Mouse (Mus musculus) adrenal gland, postnatal 14 days (tissue): Measurements from ENCODE around the gene Foxc2. TPM values are rescaled to one million over a fixed set of nuclear protein-coding genes. Genes with fewer than 3 reads are reported as not detected.

ENCODE experiments used
- DNase-seq: peaks from one replicate; pipeline ENCODE4 v3.0.0; 2021; ENCODE audit warnings: mixed read lengths
- microRNA-seq, 2 experiments: library from miRNA; unstranded; fragments of <30 nt; microRNA quantifications; one replicate each; pipeline ENCODE4 v1.2.0; 2021
- total RNA-seq: library from RNA; stranded (reverse); gene quantifications from 2 replicates; pipeline ENCODE4 v1.2.3, GENCODE M21; 2021

The Foxc2 gene
- total RNA-seq, 1 experiment from 2014 or later: 5.1 TPM

- DNase-seq: no peak
Measured at GRCm38 (mm10) chr8:121148573-121149083, 32.7 kb downstream of the Foxc2 start.

- DNase-seq: peak; percentile 25
Measured at GRCm38 (mm10) chr8:121152394-121152793, 36.4 kb downstream of the Foxc2 start.

DNA sequence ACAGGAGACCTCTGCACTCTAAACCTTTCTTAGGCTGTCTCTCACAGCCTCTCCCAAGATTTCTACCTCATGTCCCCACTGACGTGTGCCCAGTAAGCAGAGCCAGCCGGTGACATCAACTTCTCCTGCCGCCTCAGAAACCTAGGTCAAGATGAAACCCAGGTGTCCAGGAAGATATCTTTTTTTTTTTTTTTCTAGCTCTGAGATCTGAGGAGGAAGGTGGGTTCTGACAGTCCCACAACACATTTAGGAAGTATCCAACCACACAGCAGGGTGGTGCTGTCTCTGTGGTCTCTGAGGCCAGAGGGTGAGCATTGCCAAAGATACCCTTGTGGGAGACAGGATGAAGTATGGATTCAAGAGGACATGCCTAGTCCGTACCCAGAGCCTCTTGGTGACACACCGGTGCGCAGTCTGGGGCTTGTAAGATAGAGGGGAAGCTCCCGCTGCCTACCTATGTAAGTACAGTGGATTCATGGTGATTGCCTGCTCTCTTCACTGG is 41.1 kb downstream of the Foxc2 start:
- no peak for DNase-seq

DNA sequence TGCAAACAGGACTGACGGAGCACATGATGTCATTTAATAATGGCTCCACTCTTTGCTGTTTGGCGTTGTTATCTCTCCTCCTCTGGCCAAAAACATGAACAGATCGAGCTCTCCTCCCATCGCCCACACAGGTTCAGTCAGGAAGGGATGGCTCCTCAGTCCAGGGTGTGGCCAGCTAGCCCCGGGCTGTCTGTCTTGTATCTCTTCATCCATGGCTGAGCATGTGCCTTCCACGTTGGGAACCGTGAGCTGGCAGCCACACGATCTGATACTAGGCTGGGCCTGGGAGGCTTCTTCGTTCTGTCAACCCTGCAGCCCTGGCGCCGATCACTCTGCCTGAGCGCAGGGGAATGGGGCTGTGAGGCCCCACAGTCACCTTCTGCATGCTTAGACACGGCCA is 42.8 kb downstream of the Foxc2 start:
- DNase-seq: peak; percentile 28

- no peak for DNase-seq
Measured at GRCm38 (mm10) chr8:121161437-121161836, 45.5 kb downstream of the Foxc2 start.

GRCm38 (mm10) chr8:121162413-121162812 is 46.4 kb downstream of the Foxc2 start:
- DNase-seq: no peak

GRCm38 (mm10) chr8:121162906-121163695 is 47.1 kb downstream of the Foxc2 start:
- DNase-seq: no peak

GRCm38 (mm10) chr8:121164017-121164469 is 48.1 kb downstream of the Foxc2 start:
- DNase-seq: peak; percentile 85

GRCm38 (mm10) chr8:121168033-121168432 is 52.1 kb downstream of the Foxc2 start:
- DNase-seq: no peak

Small RNA genes lying within 50 kb of the gene (microRNA-seq; reads per million reads assigned to microRNA genes)
- gene Gm27530: 0 reads per million in 2 experiments

Other genes starting within 250 kb of the Foxc2 start
- gene Foxf1, start 31.8 kb upstream of the Foxc2 start, total RNA-seq: 1.1 and 1.2 TPM in 2 replicates
- gene Mthfsd, start 7.8 kb upstream of the Foxc2 start, total RNA-seq: 28.6 and 38.1 TPM in 2 replicates
- gene Foxl1, start 11.8 kb downstream of the Foxc2 start, total RNA-seq: 0.41 TPM in 1 of 2 replicates, not detected in the other